Mouse (Mus musculus) heart, embryonic 11.5 days (tissue): Measurements from ENCODE around the gene Apol10b. TPM values are rescaled to one million over a fixed set of nuclear protein-coding genes. Genes with fewer than 3 reads are reported as not detected.
"Not testable (repeated sequence)": the region's sequence is repeated elsewhere in the genome, so short reads cannot be mapped to it uniquely, and the experiment has no call there.

ENCODE experiments used
- ATAC-seq: fragments of 200-750 bp; cut with Nextera tagmentation; replicated peaks from 2 replicates; pipeline ENCODE4 v1.8.0; 2017; ENCODE audit warnings: moderate library complexity; ENCODE audit not compliant: insufficient number of reproducible peaks, low FRiP score, low TSS enrichment
- H3K27ac ChIP-seq: fragments of 300-500 bp; sonication (generic); 2 replicates; pipeline ENCODE4 v1.5.1; 2014; ENCODE audit warnings: mild to moderate bottlenecking, low read depth, low read length
- H3K27me3 ChIP-seq: fragments of 300-500 bp; sonication (generic); 2 replicates; pipeline ENCODE4 v1.6.1; 2014; ENCODE audit warnings: mild to moderate bottlenecking, low read length, mixed read lengths; ENCODE audit not compliant: control insufficient read depth, insufficient read depth
- H3K36me3 ChIP-seq: fragments of 300-500 bp; sonication (generic); 2 replicates; pipeline ENCODE4 v1.6.1; 2014; ENCODE audit warnings: mild to moderate bottlenecking, low read length, moderate library complexity, mixed read lengths; ENCODE audit not compliant: control insufficient read depth, insufficient read depth
- H3K4me1 ChIP-seq: fragments of 300-500 bp; sonication (generic); 2 replicates; pipeline ENCODE4 v1.6.1; 2014; ENCODE audit warnings: low read length; ENCODE audit not compliant: control insufficient read depth, insufficient read depth
- H3K4me2 ChIP-seq: fragments of 300-500 bp; sonication (generic); 2 replicates; pipeline ENCODE4 v1.6.1; 2014; ENCODE audit warnings: mild to moderate bottlenecking, moderate library complexity
- H3K4me3 ChIP-seq: fragments of 300-500 bp; sonication (generic); 2 replicates; pipeline ENCODE4 v1.5.1; 2014; ENCODE audit warnings: low read depth, low read length
- H3K9ac ChIP-seq: fragments of 300-500 bp; sonication (generic); 2 replicates; pipeline ENCODE4 v1.6.1; 2014; ENCODE audit warnings: mild to moderate bottlenecking, low read depth, low read length, moderate library complexity
- H3K9me3 ChIP-seq: fragments of 300-500 bp; sonication (generic); replicated peaks from 2 replicates; pipeline ENCODE4 v1.6.1; 2016; ENCODE audit warnings: low read length; ENCODE audit not compliant: control insufficient read depth
- WGBS: fragments of 180-500 bp; shearing (Covaris S2); extraction: QIAGEN DNeasy Blood & Tissue Kit; methylation state at CpG from one replicate; pipeline ENCODE4 v1.1.7; 2014; ENCODE audit not compliant: insufficient replicate concordance; 5-methylcytosine and 5-hydroxymethylcytosine counted together
- polyA plus RNA-seq: library from polyadenylated mRNA; unstranded; fragments of >200 nt; fragmentation: Nextera tagmentation; extraction: Ambion mirVana; gene quantifications from 2 replicates; pipeline ENCODE4 v1.2.1, GENCODE M21; 2014

Gene Apol10b
- polyA plus RNA-seq, 1 experiment from 2014 or later = not detected

DNA sequence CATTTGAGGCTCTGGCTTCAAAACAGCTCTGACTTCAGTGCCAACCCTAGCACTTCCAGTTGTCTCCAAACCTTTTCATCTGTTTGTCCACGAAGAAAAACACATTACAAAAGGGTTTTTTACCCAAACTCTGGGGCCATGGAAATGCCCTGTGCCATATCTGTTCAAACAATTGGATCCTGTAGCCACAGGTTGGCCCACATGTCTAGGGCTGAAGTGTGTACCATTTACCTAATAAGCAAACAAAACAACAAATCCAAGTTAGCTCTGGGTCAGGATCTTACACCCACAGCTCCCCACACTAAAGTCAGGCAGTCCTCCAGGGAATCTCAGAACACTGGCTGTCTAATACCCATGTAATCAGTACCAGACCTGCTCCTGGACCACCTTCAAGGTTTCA, 56.7 kb downstream of the Apol10b start:
- not testable (repeated sequence) for H3K27ac ChIP-seq, H3K9ac ChIP-seq, H3K4me1 ChIP-seq, H3K4me3 ChIP-seq, ATAC-seq, H3K4me2 ChIP-seq, H3K27me3 ChIP-seq, H3K9me3 ChIP-seq, H3K36me3 ChIP-seq
- 38% methylated on average over 1 of the region's 1 CpGs for WGBS

Other genes starting within 250 kb of the Apol10b start
- 0.13 TPM in 1 of 2 replicates, not detected in the other for gene Apol7a, start 197.0 kb downstream of the Apol10b start, polyA plus RNA-seq
- 0.23 and 0.52 TPM in 2 replicates for gene Apol9a, start 185.0 kb downstream of the Apol10b start, polyA plus RNA-seq
- gene Apol7b, start 148.6 kb downstream of the Apol10b start, polyA plus RNA-seq = not detected in 2 replicates
- not detected in 2 replicates for gene Apol10a, start 119.1 kb downstream of the Apol10b start, polyA plus RNA-seq
- gene Apol11a, start 87.9 kb downstream of the Apol10b start, polyA plus RNA-seq = not detected in 2 replicates
- gene Apol7c, start 62.8 kb downstream of the Apol10b start, polyA plus RNA-seq = not detected in 2 replicates
- not detected in 2 replicates for gene 1700025B11Rik, start 34.2 kb downstream of the Apol10b start, polyA plus RNA-seq
- not detected in 2 replicates for gene Gm36245, start 3.1 kb upstream of the Apol10b start, polyA plus RNA-seq
- not detected in 2 replicates for gene Apol11b, start 47.2 kb upstream of the Apol10b start, polyA plus RNA-seq
- 0.13 TPM in 1 of 2 replicates, not detected in the other for gene Apol7e, start 102.7 kb upstream of the Apol10b start, polyA plus RNA-seq
- gene Apol9b, start 132.9 kb upstream of the Apol10b start, polyA plus RNA-seq = 0.11 and 0.52 TPM in 2 replicates
- gene Apol8, start 160.9 kb upstream of the Apol10b start, polyA plus RNA-seq = 0.67 and 0.89 TPM in 2 replicates
- 30.4 and 31.8 TPM in 2 replicates for gene Myh9, start 246.1 kb upstream of the Apol10b start, polyA plus RNA-seq